Mouse (Mus musculus) bone marrow macrophage, adult 2 months (primary cell): Measurements from ENCODE around the gene Ciita. TPM values are rescaled to one million over a fixed set of nuclear protein-coding genes. Genes with fewer than 3 reads are reported as not detected.

Source experiments
- H3K27ac ChIP-seq: 2 replicates; pipeline ENCODE4 v1.5.1; 2012; ENCODE audit warnings: low read depth, low read length; ENCODE audit not compliant: insufficient read depth
- H3K4me1 ChIP-seq: 2 replicates; pipeline ENCODE4 v1.6.1; 2012; ENCODE audit warnings: low read length; ENCODE audit not compliant: control insufficient read depth, insufficient read depth
- H3K4me3 ChIP-seq: 2 replicates; pipeline ENCODE4 v1.5.1; 2012; ENCODE audit warnings: mild to moderate bottlenecking, low read length, moderate library complexity; ENCODE audit not compliant: insufficient read depth
- CTCF ChIP-seq: IDR thresholded peaks from 2 replicates; pipeline ENCODE4 v1.5.1; 2012; ENCODE audit warnings: low read depth, mild to moderate bottlenecking, low read length, moderate library complexity
- POLR2A ChIP-seq: IDR thresholded peaks from 2 replicates; pipeline ENCODE4 v1.6.1; 2012; ENCODE audit warnings: mild to moderate bottlenecking, low read depth, low read length, borderline replicate concordance
- polyA plus RNA-seq: library from polyadenylated mRNA; stranded (reverse); fragments of >200 nt; gene quantifications from 2 replicates; pipeline ENCODE4 v1.2.4, GENCODE M21; 2012; ENCODE audit not compliant: missing spikeins, insufficient read depth, insufficient read length

Gene Ciita
- polyA plus RNA-seq, 1 experiment = 67.4 TPM

- H3K4me1 ChIP-seq = peaks cover 28% of the 10 kb centered on the region
- no peak overlapping the region for H3K4me3 ChIP-seq
- no peak for TF ChIP-seq CTCF
- no peak for TF ChIP-seq POLR2A
- no peak overlapping the region for H3K27ac ChIP-seq
These were observed 7.9 kb upstream of the Ciita start for GRCm38 (mm10) chr16:10471950-10472349.

DNA sequence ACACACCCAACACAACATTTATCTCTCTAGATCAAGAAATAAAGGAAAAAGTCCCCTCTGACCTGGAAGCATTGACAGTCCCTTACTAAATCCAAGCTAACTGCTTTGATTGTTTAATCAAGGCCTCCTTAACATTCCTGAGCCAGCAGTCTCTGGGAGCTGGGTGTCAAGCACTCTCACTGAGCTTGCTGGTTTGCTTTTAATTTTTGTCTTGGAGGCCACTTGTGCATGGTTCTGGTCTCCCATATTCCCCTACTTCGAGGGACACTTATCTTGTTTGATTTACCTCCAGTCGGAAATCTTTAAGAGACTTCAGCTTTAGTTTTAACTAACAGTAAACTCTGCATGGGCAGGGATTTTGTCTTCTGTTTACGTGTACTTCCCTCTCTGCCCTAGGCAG lies 4.9 kb upstream of the Ciita start:
- TF ChIP-seq POLR2A = no peak
- TF ChIP-seq CTCF = no peak
- Histone ChIP-seq H3K4me3 (no peak overlapping the region), H3K4me1 (peaks cover 41% of the 10 kb centered on the region), H3K27ac (no peak overlapping the region)

DNA sequence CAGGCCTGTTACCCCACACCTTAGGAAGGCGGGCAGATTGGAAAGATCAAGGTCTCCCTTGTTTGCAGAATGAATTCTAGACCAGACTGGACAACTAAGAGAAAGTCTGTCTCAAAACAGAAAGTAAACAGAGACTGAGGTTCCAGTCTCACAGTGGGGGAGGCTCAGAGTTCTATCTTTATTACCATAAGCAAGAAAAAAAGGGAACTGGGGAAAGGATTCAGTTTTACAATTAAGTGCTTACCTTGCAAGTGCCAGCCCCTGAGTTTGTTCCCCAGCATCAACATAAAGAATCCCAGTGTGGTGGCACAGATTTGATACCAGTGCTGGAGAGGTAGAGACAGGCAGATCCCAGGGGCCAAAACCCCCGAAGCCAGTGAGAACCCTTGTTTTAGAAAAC lies 3.9 kb upstream of the Ciita start:
- H3K4me3 ChIP-seq = 0 out of 2 replicates have a peak overlapping the region, but pooled peaks have one; percentile 3
- peaks cover 46% of the 10 kb centered on the region for H3K4me1 ChIP-seq
- H3K27ac ChIP-seq = peak overlapping the region; percentile 88
- TF ChIP-seq CTCF (no peak), POLR2A (no peak)

- Histone ChIP-seq H3K4me3 (no peak overlapping the region), H3K27ac (peak overlapping the region; percentile 24; the same call in 1 of the 2 replicates), H3K4me1 (peaks cover 52% of the 10 kb centered on the region)
- TF ChIP-seq CTCF (no peak), POLR2A (no peak)
These were observed 2.5 kb downstream of the Ciita start for GRCm38 (mm10) chr16:10482343-10482742.

GRCm38 (mm10) chr16:10486993-10487392 lies 7.1 kb downstream of the Ciita start:
- Histone ChIP-seq H3K27ac (no peak overlapping the region), H3K4me1 (peaks cover 42% of the 10 kb centered on the region), H3K4me3 (no peak overlapping the region)
- TF ChIP-seq CTCF = no peak
- no peak for TF ChIP-seq POLR2A

DNA sequence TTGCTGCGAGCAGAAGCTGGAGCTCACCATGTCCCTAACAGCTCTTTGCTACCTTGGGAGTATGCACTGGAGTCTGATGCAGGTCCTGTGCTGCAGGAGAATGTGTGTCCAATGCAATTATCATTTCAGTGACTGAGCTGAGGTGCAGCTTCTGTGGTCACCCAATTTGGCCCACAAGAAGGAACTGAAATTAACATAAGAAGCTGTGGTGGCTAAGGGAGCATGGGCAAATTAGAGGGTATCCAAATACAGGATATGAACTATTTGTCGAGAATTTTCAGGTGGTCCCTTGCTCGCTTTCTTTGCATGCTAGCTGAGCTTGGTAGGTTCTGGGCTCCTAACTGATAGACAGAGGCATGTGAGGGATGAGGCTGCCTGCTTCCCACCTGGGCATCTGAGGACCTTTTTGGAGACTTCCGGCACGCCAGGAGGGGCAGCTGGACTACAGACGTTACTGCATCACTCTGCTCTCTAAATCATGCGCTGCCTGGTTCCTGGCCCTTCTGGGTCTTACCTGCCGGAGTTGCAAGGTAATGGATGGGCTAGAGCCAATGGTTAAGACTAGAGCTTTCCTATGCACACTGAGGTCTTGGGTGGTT lies 8.1 kb downstream of the Ciita start:
- TF ChIP-seq CTCF (no peak), POLR2A (no peak)
- Histone ChIP-seq H3K4me3 (peak overlapping the region; percentile 1; the same call in 1 of the 2 replicates), H3K4me1 (peaks cover 36% of the 10 kb centered on the region), H3K27ac (peak overlapping the region; percentile 22; the same call in 1 of the 2 replicates)

GRCm38 (mm10) chr16:10488769-10489481 lies 9.1 kb downstream of the Ciita start:
- no peak overlapping the region for H3K27ac ChIP-seq
- peak overlapping the region; percentile 33 for H3K4me3 ChIP-seq
- TF ChIP-seq POLR2A (no peak), CTCF (no peak)

DNA sequence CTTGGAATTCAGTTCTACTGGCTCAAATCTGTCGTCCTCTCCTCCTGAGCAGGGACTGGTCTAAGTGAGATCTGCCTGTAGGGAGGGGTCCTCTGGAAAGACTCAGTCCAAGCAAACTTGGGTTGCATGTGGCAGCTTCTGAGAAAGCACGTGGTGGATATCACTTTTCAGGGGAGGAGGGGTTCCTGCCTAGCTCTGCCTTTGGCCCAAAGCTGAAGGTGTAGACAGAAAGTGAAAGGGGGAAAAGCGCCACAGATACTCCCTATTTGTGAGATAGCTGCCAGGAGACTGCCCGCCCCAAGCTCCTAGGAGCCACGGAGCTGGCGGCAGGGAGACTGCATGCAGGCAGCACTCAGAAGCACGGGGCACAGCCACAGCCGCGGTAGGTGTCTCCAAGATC lies 9.6 kb downstream of the Ciita start:
- Histone ChIP-seq H3K4me1 (peaks cover 28% of the 10 kb centered on the region), H3K27ac (no peak overlapping the region), H3K4me3 (peak overlapping the region; percentile 33)
- TF ChIP-seq CTCF (no peak), POLR2A (no peak)

More at GRCm38 (mm10) chr16:10488769-10489481, 9.1 kb downstream of the Ciita start:
- H3K4me1 ChIP-seq = peaks cover 28% of the 10 kb centered on the region

GRCm38 (mm10) chr16:10489904-10490457 lies 10.1 kb downstream of the Ciita start:
- H3K4me3 ChIP-seq = peak overlapping the region; percentile 33
- TF ChIP-seq POLR2A = no peak
- TF ChIP-seq CTCF = no peak
- H3K4me1 ChIP-seq = peaks cover 33% of the 10 kb centered on the region
- H3K27ac ChIP-seq = no peak overlapping the region
